In the genomic region with DNA sequence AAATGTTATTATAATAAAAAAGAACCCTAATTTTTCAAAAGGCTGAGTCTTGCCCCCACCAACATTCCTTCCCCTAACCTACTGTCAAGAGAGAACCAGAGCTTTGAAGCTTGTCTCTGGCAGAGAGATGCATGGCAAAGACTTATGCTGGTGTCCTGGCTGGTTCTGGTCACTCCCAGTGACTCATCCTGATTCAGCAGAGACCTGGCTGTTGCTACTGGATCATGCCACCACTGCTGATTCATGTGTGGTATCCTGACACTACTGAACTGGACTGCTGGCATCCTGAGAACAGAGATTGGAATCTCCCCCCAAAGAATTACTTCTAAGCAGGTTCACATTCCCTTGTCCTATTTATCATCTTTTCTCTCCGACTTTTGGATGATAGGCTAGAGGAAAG, we compare ENCODE assay signal across 15 mouse cellular contexts.
DNase-seq lines count a peak whose midpoint lies in the region.
"Had no signal": no experiment of that assay in that cellular context is flagged by ENCODE, and none has a peak within 500 bp of the region (broad histone marks: within the 10 kb centered on the region; RNA-seq: fewer than 3 reads in every experiment).

No protein-coding gene starts in this region.

- peak; percentile 4 for DNase-seq in embryo, embryonic 10 days (ENCODE audit: low spot score)
- no peak for DNase-seq in embryo, embryonic 9.5 days (ENCODE audit: extremely low spot score)
- DNase-seq in 3T3-L1 (ENCODE audit: low read depth, low spot score), result peak; percentile 93
- peak; percentile 41 for DNase-seq in NIH3T3 (ENCODE audit: low read depth)
- peak; percentile 3 for DNase-seq in adrenal gland, postnatal 25 days
- DNase-seq in layer of hippocampus, postnatal 10 days (ENCODE audit: low spot score in 2 of 2), result no peak
- DNase-seq in kidney, postnatal 14 days, result no peak
- no peak for DNase-seq in cerebellum, postnatal 10 days
- DNase-seq: cerebellum, adult 11 months; cerebellum, adult 9-10 months; gastrocnemius, postnatal 14 days; kidney, adult 8-10 months; liver, embryonic 13.5 days; lung, adult 18-20 months; thymus, postnatal 4 days had no signal

Comparison
In these comparisons a context has a peak if more than half of its experiments do, and no peak if none do; other contexts are left out.
1. DNase-seq: peak in embryo, embryonic 10 days (single experiment), 3T3-L1 (single experiment), NIH3T3 (single experiment) and adrenal gland, postnatal 25 days (single experiment); none in embryo, embryonic 9.5 days (single experiment), layer of hippocampus, postnatal 10 days (0 of 2), kidney, postnatal 14 days (single experiment) and cerebellum, postnatal 10 days (0 of 2).